Mouse (Mus musculus): ENCODE measurements around the gene Tnni3k. TPM values are rescaled to one million over a fixed set of nuclear protein-coding genes. Genes with fewer than 3 reads are reported as not detected.
"Not testable (repeated sequence)": the region's sequence is repeated elsewhere in the genome, so short reads cannot be mapped to it uniquely, and the experiment has no call there.

The Tnni3k gene
- polyA plus RNA-seq, 1 experiment, result 0.47 TPM

GRCm38 (mm10) chr3:154819684-154820083 is 235.5 kb downstream of the Tnni3k start:
- not testable (repeated sequence) for H3K79me2 ChIP-seq (ENCODE audit: control insufficient read depth, insufficient read depth); H3K4me3 ChIP-seq; H3K4me2 ChIP-seq (ENCODE audit: low read depth); H3ac ChIP-seq (ENCODE audit: control insufficient read depth, insufficient read length); H3K27me3 ChIP-seq (ENCODE audit: control insufficient read depth, insufficient read depth, insufficient read length); H3K36me3 ChIP-seq (ENCODE audit: control insufficient read depth, insufficient read depth)
- TF ChIP-seq REST (IDR thresholded peaks at IDR 0.05; ENCODE audit: insufficient read depth, insufficient read length) (peak; percentile 75), MAX (IDR thresholded peaks at IDR 0.05; ENCODE audit: low read depth) (peak; percentile 15)

DNA sequence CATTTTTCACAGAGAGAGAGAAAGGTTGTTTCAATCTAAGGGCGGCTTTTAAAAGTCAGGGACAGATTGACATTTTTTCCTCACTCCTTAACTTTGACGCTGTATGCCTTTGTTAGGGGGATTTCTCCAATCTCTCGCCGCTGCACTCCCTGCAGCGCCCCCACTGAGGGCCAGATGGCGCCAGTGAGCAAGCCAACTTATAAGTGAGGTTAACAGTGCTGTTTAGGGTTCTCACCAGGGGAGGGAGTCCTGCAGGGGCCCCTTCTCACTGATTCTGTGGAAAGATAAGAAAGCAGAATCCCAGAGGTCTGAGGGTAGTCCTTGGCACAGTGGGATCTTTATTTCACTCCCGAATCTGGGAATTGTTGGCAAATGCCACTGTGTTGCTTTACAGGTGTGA is 237.5 kb downstream of the Tnni3k start:
- Histone ChIP-seq H3K4me2 (ENCODE audit: low read depth) (no peak overlapping the region), H3K79me2 (ENCODE audit: control insufficient read depth, insufficient read depth) (no peaks in the 10 kb centered on the region), H3K27me3 (ENCODE audit: control insufficient read depth, insufficient read depth, insufficient read length) (no peaks in the 10 kb centered on the region), H3K4me3 (no peak overlapping the region), H3K36me3 (ENCODE audit: control insufficient read depth, insufficient read depth) (no peaks in the 10 kb centered on the region), H3ac (ENCODE audit: control insufficient read depth, insufficient read length) (no peak overlapping the region)
- no peak for TF ChIP-seq REST (IDR thresholded peaks at IDR 0.05; ENCODE audit: insufficient read depth, insufficient read length)
- no peak for TF ChIP-seq CEBPB (IDR thresholded peaks at IDR 0.05; ENCODE audit: insufficient read depth, poor library complexity, severe bottlenecking)
- TF ChIP-seq MYOD1 (IDR thresholded peaks at IDR 0.05; ENCODE audit: control insufficient read depth in 1 of 3, insufficient read length in 2 of 3, low read depth in 2 of 3), result no peak
- TF ChIP-seq POLR2A (IDR thresholded peaks at IDR 0.05; ENCODE audit: insufficient read length, low read depth), result no peak
- TF ChIP-seq TCF3 (IDR thresholded peaks at IDR 0.05; ENCODE audit: insufficient read length, low read depth), result no peak
- TF ChIP-seq MAX (IDR thresholded peaks at IDR 0.05; ENCODE audit: low read depth), result no peak
- no peak for TF ChIP-seq SRF (IDR thresholded peaks at IDR 0.05; ENCODE audit: control insufficient read depth, insufficient read length, low read depth)
- no peak for TF ChIP-seq POLR2AphosphoS2 (IDR thresholded peaks at IDR 0.05; ENCODE audit: insufficient read length, low read depth)
- no peak for TF ChIP-seq E2F4 (IDR thresholded peaks at IDR 0.05; ENCODE audit: insufficient read depth)
- TF ChIP-seq TCF12 (IDR thresholded peaks at IDR 0.05; ENCODE audit: insufficient read depth, poor library complexity, severe bottlenecking), result no peak
- TF ChIP-seq MYOG (IDR thresholded peaks at IDR 0.05; ENCODE audit: control insufficient read depth in 1 of 3, insufficient read depth in 1 of 3, insufficient read length in 2 of 3, low read depth in 2 of 3), result no peak
- TF ChIP-seq USF1 (IDR thresholded peaks at IDR 0.05; ENCODE audit: low read depth), result no peak

- no peak for TF ChIP-seq TCF3 (IDR thresholded peaks at IDR 0.05; ENCODE audit: insufficient read length, low read depth)
- TF ChIP-seq SRF (IDR thresholded peaks at IDR 0.05; ENCODE audit: control insufficient read depth, insufficient read length, low read depth), result no peak
- no peak for TF ChIP-seq POLR2A (IDR thresholded peaks at IDR 0.05; ENCODE audit: insufficient read length, low read depth)
- no peak for TF ChIP-seq REST (IDR thresholded peaks at IDR 0.05; ENCODE audit: insufficient read depth, insufficient read length)
- TF ChIP-seq POLR2AphosphoS2 (IDR thresholded peaks at IDR 0.05; ENCODE audit: insufficient read length, low read depth), result no peak
- TF ChIP-seq USF1 (IDR thresholded peaks at IDR 0.05; ENCODE audit: low read depth), result no peak
- TF ChIP-seq TCF12 (IDR thresholded peaks at IDR 0.05; ENCODE audit: insufficient read depth, poor library complexity, severe bottlenecking), result no peak
- TF ChIP-seq MYOG (IDR thresholded peaks at IDR 0.05; ENCODE audit: control insufficient read depth in 1 of 3, insufficient read depth in 1 of 3, insufficient read length in 2 of 3, low read depth in 2 of 3), result no peak
- no peak for TF ChIP-seq E2F4 (IDR thresholded peaks at IDR 0.05; ENCODE audit: insufficient read depth)
- no peak for TF ChIP-seq MYOD1 (IDR thresholded peaks at IDR 0.05; ENCODE audit: control insufficient read depth in 1 of 3, insufficient read length in 2 of 3, low read depth in 2 of 3)
- TF ChIP-seq MAX (IDR thresholded peaks at IDR 0.05; ENCODE audit: low read depth), result no peak
- TF ChIP-seq CEBPB (IDR thresholded peaks at IDR 0.05; ENCODE audit: insufficient read depth, poor library complexity, severe bottlenecking), result no peak
- H3K36me3 ChIP-seq (ENCODE audit: control insufficient read depth, insufficient read depth), result no peaks in the 10 kb centered on the region
- H3K4me3 ChIP-seq, result no peak overlapping the region
- no peaks in the 10 kb centered on the region for H3K27me3 ChIP-seq (ENCODE audit: control insufficient read depth, insufficient read depth, insufficient read length)
- H3ac ChIP-seq (ENCODE audit: control insufficient read depth, insufficient read length), result no peak overlapping the region
- no peak overlapping the region for H3K4me2 ChIP-seq (ENCODE audit: low read depth)
- no peaks in the 10 kb centered on the region for H3K79me2 ChIP-seq (ENCODE audit: control insufficient read depth, insufficient read depth)
These were observed 238.2 kb downstream of the Tnni3k start for GRCm38 (mm10) chr3:154816801-154817625.

GRCm38 (mm10) chr3:154816231-154816630 is 239.0 kb downstream of the Tnni3k start:
- Histone ChIP-seq H3K79me2 (ENCODE audit: control insufficient read depth, insufficient read depth) (no peaks in the 10 kb centered on the region), H3K4me3 (no peak overlapping the region), H3K27me3 (ENCODE audit: control insufficient read depth, insufficient read depth, insufficient read length) (no peaks in the 10 kb centered on the region), H3ac (ENCODE audit: control insufficient read depth, insufficient read length) (no peak overlapping the region), H3K36me3 (ENCODE audit: control insufficient read depth, insufficient read depth) (no peaks in the 10 kb centered on the region), H3K4me2 (ENCODE audit: low read depth) (no peak overlapping the region)
- TF ChIP-seq TCF12 (IDR thresholded peaks at IDR 0.05; ENCODE audit: insufficient read depth, poor library complexity, severe bottlenecking) (no peak), USF1 (IDR thresholded peaks at IDR 0.05; ENCODE audit: low read depth) (no peak), TCF3 (IDR thresholded peaks at IDR 0.05; ENCODE audit: insufficient read length, low read depth) (no peak), MYOD1 (IDR thresholded peaks at IDR 0.05; ENCODE audit: control insufficient read depth in 1 of 3, insufficient read length in 2 of 3, low read depth in 2 of 3) (no peak), E2F4 (IDR thresholded peaks at IDR 0.05; ENCODE audit: insufficient read depth) (no peak), MAX (IDR thresholded peaks at IDR 0.05; ENCODE audit: low read depth) (no peak), MYOG (IDR thresholded peaks at IDR 0.05; ENCODE audit: control insufficient read depth in 1 of 3, insufficient read depth in 1 of 3, insufficient read length in 2 of 3, low read depth in 2 of 3) (no peak), CEBPB (IDR thresholded peaks at IDR 0.05; ENCODE audit: insufficient read depth, poor library complexity, severe bottlenecking) (no peak), POLR2A (IDR thresholded peaks at IDR 0.05; ENCODE audit: insufficient read length, low read depth) (no peak), SRF (IDR thresholded peaks at IDR 0.05; ENCODE audit: control insufficient read depth, insufficient read length, low read depth) (no peak), REST (IDR thresholded peaks at IDR 0.05; ENCODE audit: insufficient read depth, insufficient read length) (no peak), POLR2AphosphoS2 (IDR thresholded peaks at IDR 0.05; ENCODE audit: insufficient read length, low read depth) (no peak)

All from myocyte (in vitro differentiated cells).